Mouse (Mus musculus) brain, embryonic 14.5 days (tissue): ENCODE results near the gene Zfp652. TPM values are rescaled to one million over a fixed set of nuclear protein-coding genes. Genes with fewer than 3 reads are reported as not detected.

Experiments used
- DNase-seq: peaks from one replicate; pipeline ENCODE4 v3.0.0-alpha.2; 2011; ENCODE audit warnings: low read depth
- CTCF ChIP-seq: fragments of 200-500 bp; IDR thresholded peaks from 2 replicates; pipeline ENCODE4 v1.5.1; 2012; ENCODE audit warnings: inconsistent platforms, mild to moderate bottlenecking, moderate library complexity, borderline replicate concordance; ENCODE audit not compliant: insufficient read depth, insufficient read length; ENCODE audit errors: extremely low read depth
- POLR2A ChIP-seq: fragments of 200-500 bp; IDR thresholded peaks from 2 replicates; pipeline ENCODE4 v1.6.1; 2012; ENCODE audit warnings: mild to moderate bottlenecking, inconsistent platforms, borderline replicate concordance; ENCODE audit not compliant: poor library complexity, insufficient read depth, insufficient read length, severe bottlenecking; ENCODE audit errors: extremely low read depth
- polyA plus RNA-seq: library from polyadenylated mRNA; depleted of rRNA; stranded (reverse); fragments of >200 nt; gene quantifications from 2 replicates; pipeline ENCODE4 v1.2.3, GENCODE M21; 2012

Gene Zfp652
- polyA plus RNA-seq, 1 experiment = 35.9 TPM

GRCm38 (mm10) chr11:95821511-95821910 is 109.0 kb downstream of the Zfp652 start:
- DNase-seq = no peak
- TF ChIP-seq POLR2A (no peak), CTCF (no peak)

DNA sequence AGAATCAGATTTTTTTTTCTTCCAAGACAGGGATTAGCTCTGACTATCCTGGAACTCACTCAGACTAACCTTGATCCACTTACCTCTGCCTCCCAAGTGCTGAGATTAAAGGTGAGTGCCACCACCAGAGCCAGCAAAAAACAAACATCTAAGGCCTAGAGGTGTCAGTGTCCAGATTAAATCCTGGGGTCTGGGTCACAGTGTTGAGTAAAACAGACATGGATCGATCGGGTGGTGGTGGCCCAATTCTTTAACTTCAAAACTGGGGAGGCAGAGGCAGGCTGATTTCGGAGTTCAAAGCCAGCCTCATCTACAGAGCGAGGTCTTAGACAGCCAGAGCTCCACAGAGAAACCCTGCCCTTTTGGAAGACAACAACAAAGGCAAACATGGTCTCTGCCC is 110.0 kb downstream of the Zfp652 start:
- TF ChIP-seq CTCF (no peak), POLR2A (no peak)
- no peak for DNase-seq

- peak; percentile 74; the same call in 1 of the 2 replicates for TF ChIP-seq POLR2A
- no peak for TF ChIP-seq CTCF
- peak; percentile 95 for DNase-seq
Measured at GRCm38 (mm10) chr11:95824071-95824876, 111.8 kb downstream of the Zfp652 start, which contains the start of gene Phospho1. Gene Phospho1, plus strand, starts transcription at chr11:95824499.

- DNase-seq = peak; percentile 31
Measured at GRCm38 (mm10) chr11:95824877-95825243, 112.4 kb downstream of the Zfp652 start.

GRCm38 (mm10) chr11:95825625-95826024 is 113.2 kb downstream of the Zfp652 start:
- no peak for DNase-seq
- no peak for TF ChIP-seq POLR2A
- TF ChIP-seq CTCF = no peak

More at GRCm38 (mm10) chr11:95824877-95825243, 112.4 kb downstream of the Zfp652 start:
- TF ChIP-seq CTCF = no peak
- TF ChIP-seq POLR2A = no peak

- DNase-seq = no peak
- TF ChIP-seq POLR2A (no peak), CTCF (no peak)
Measured at GRCm38 (mm10) chr11:95826317-95827167, 114.1 kb downstream of the Zfp652 start.

- DNase-seq = no peak
- TF ChIP-seq POLR2A (no peak), CTCF (no peak)
Measured at GRCm38 (mm10) chr11:95827168-95827447, 114.6 kb downstream of the Zfp652 start.

- DNase-seq = peak; percentile 69
- TF ChIP-seq POLR2A (no peak), CTCF (peak; percentile 68)
Measured at GRCm38 (mm10) chr11:95827464-95828085, 115.1 kb downstream of the Zfp652 start.

GRCm38 (mm10) chr11:95828181-95828964 is 115.9 kb downstream of the Zfp652 start:
- DNase-seq = no peak
- no peak for TF ChIP-seq CTCF
- no peak for TF ChIP-seq POLR2A

DNA sequence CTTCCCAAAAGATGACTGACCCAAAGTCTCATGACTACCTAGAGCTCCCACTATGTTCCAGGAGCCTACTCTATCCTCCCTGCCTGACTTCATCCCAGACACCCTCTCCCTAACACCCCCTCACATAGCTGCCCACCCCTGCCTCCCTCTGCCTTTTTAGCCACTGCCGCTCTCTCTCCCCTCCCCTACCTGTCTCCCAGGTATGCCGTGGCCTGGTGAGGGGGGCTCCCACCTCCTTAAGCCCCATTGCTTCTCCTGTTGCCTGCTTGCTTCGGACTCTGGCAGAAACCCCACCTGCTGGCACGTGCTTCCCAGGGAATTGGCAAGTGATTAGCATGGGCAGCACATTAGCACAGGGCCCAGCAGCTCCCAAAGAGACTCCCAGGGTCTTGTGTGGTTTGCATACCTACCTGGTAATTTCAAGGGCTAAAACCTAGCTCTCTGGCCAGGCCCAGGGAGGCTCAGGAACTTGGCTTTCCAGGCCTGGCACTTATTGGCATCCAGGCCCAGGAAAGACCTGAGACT is 117.1 kb downstream of the Zfp652 start:
- DNase-seq = no peak
- no peak for TF ChIP-seq CTCF
- no peak for TF ChIP-seq POLR2A
